Mouse (Mus musculus) forebrain, embryonic 14.5 days (tissue): ENCODE data around the gene Ints3. TPM values are rescaled to one million over a fixed set of nuclear protein-coding genes. Genes with fewer than 3 reads are reported as not detected.

ENCODE experiments used
- ATAC-seq: fragments of 200-750 bp; cut with Nextera tagmentation; 2 replicates; pipeline ENCODE4 v1.8.0; 2017; ENCODE audit warnings: mild to moderate bottlenecking, moderate library complexity
- DNase-seq: peaks from one replicate; pipeline ENCODE4 v3.0.0-alpha.2; 2015; ENCODE audit warnings: low spot score
- H3K27ac ChIP-seq: fragments of 300-500 bp; sonication (generic); 2 replicates; pipeline ENCODE4 v1.5.1; 2014; ENCODE audit warnings: low read depth, mild to moderate bottlenecking, control low read depth, low read length, moderate library complexity
- H3K27me3 ChIP-seq: fragments of 300-500 bp; sonication (generic); replicated peaks from 2 replicates; pipeline ENCODE4 v1.6.1; 2014; ENCODE audit warnings: low read length, control low read depth, mixed read lengths; ENCODE audit not compliant: control insufficient read depth, insufficient read depth
- H3K36me3 ChIP-seq: fragments of 300-500 bp; sonication (generic); 2 replicates; pipeline ENCODE4 v1.6.1; 2014; ENCODE audit warnings: low read length, control low read depth; ENCODE audit not compliant: control insufficient read depth, insufficient read depth
- H3K4me1 ChIP-seq: fragments of 300-500 bp; sonication (generic); 2 replicates; pipeline ENCODE4 v1.6.1; 2014; ENCODE audit warnings: antibody characterized with exemption, low read length, control low read depth; ENCODE audit not compliant: control insufficient read depth, insufficient read depth
- H3K4me2 ChIP-seq: fragments of 300-500 bp; sonication (generic); 2 replicates; pipeline ENCODE4 v1.6.1; 2014; ENCODE audit warnings: mild to moderate bottlenecking, control low read depth, low read length
- H3K4me3 ChIP-seq: fragments of 300-500 bp; sonication (generic); 2 replicates; pipeline ENCODE4 v1.5.1; 2014; ENCODE audit warnings: low read depth, low read length, control low read depth
- H3K9ac ChIP-seq: fragments of 300-500 bp; sonication (generic); 2 replicates; pipeline ENCODE4 v1.6.1; 2014; ENCODE audit warnings: mild to moderate bottlenecking, low read length, control low read depth, moderate library complexity
- H3K9me3 ChIP-seq: fragments of 300-500 bp; sonication (generic); replicated peaks from 2 replicates; pipeline ENCODE4 v1.6.1; 2016; ENCODE audit warnings: low read length, control low read depth, mixed read lengths; ENCODE audit not compliant: control insufficient read depth
- WGBS: fragments of 180-500 bp; shearing (Covaris S2); extraction: QIAGEN DNeasy Blood & Tissue Kit; methylation state at CpG from one replicate; pipeline ENCODE4 v1.1.7; 2014; 5-methylcytosine and 5-hydroxymethylcytosine counted together
- polyA plus RNA-seq: library from polyadenylated mRNA; unstranded; fragments of >200 nt; fragmentation: Nextera tagmentation; extraction: Ambion mirVana; gene quantifications from 2 replicates; pipeline ENCODE4 v1.2.1, GENCODE M21; 2014

The Ints3 gene
- polyA plus RNA-seq, 1 experiment from 2014 or later = 20.7 TPM

DNA sequence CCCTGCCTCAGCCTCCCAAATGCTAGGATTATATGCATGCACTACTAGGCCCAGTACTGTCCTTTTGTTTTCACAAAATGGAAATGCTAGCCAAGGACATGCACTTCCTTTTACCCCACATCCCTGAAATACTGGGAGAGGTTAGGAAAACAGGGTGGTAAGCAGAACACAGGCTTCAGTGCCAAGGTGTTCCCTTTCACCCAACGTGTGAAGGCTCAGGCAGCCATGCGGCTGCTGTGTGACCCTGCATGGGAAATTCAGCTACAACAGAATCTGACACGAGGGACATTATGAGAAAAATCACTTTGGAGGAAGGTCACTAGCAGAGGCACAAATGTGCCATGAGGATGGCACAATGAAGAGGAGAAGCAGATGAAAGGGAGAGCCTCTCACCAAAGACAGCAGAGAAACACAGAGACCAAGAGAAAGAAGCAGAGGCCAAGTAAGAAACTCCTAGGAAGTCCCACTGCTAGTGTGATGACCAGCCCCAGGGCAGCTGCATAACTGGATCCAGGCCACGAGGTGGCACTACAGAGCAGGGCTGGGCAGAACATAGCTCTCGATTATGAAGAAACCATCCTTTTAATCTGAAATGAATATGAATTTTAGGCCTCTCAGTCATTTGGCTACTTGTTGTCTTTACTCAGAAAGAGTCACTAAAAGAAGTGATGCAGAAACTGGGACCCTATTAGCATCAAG lies 21.0 kb downstream of the Ints3 start:
- H3K36me3 ChIP-seq = peaks cover 95% of the 10 kb centered on the region
- 45% methylated on average over 5 of the region's 5 CpGs for WGBS
- ATAC-seq = peak; percentile 75

GRCm38 (mm10) chr3:90408721-90409120 lies 24.7 kb downstream of the Ints3 start:
- H3K27ac ChIP-seq = no peak overlapping the region
- no peaks in the 10 kb centered on the region for H3K27me3 ChIP-seq
- DNase-seq (no peak), ATAC-seq (no peak)
- no peak overlapping the region for H3K9ac ChIP-seq
- H3K4me1 ChIP-seq = no peaks in the 10 kb centered on the region
- H3K36me3 ChIP-seq = peaks cover 94% of the 10 kb centered on the region
- no peaks in the 10 kb centered on the region for H3K9me3 ChIP-seq
- H3K4me3 ChIP-seq = no peak overlapping the region
- H3K4me2 ChIP-seq = no peak overlapping the region
- 93% methylated on average over 3 of the region's 3 CpGs for WGBS

More for the DNA sequence above, 21.0 kb downstream of the Ints3 start:
- no peaks in the 10 kb centered on the region for H3K4me1 ChIP-seq
- H3K4me3 ChIP-seq = no peak overlapping the region
- no peak overlapping the region for H3K9ac ChIP-seq
- no peaks in the 10 kb centered on the region for H3K9me3 ChIP-seq
- H3K4me2 ChIP-seq = no peak overlapping the region
- peak; percentile 66 for DNase-seq
- no peaks in the 10 kb centered on the region for H3K27me3 ChIP-seq
- H3K27ac ChIP-seq = no peak overlapping the region

- H3K4me3 ChIP-seq = no peak overlapping the region
- H3K4me2 ChIP-seq = no peak overlapping the region
- DNase-seq = no peak
- H3K4me1 ChIP-seq = no peaks in the 10 kb centered on the region
- H3K27ac ChIP-seq = no peak overlapping the region
- no peaks in the 10 kb centered on the region for H3K27me3 ChIP-seq
- no peak overlapping the region for H3K9ac ChIP-seq
- H3K9me3 ChIP-seq = no peaks in the 10 kb centered on the region
- WGBS = 96% methylated on average over 5 of the region's 5 CpGs
- ATAC-seq = no peak
- peaks cover 99% of the 10 kb centered on the region for H3K36me3 ChIP-seq
Measured at GRCm38 (mm10) chr3:90406414-90406813, 27.0 kb downstream of the Ints3 start.

GRCm38 (mm10) chr3:90404609-90405008 lies 28.8 kb downstream of the Ints3 start:
- no peak overlapping the region for H3K27ac ChIP-seq
- 95% methylated on average over 4 of the region's 4 CpGs for WGBS
- no peaks in the 10 kb centered on the region for H3K4me1 ChIP-seq
- H3K9ac ChIP-seq = no peak overlapping the region
- peaks cover 99% of the 10 kb centered on the region for H3K36me3 ChIP-seq
- no peaks in the 10 kb centered on the region for H3K9me3 ChIP-seq
- no peak overlapping the region for H3K4me3 ChIP-seq
- no peak for ATAC-seq
- DNase-seq = no peak
- no peak overlapping the region for H3K4me2 ChIP-seq
- H3K27me3 ChIP-seq = no peaks in the 10 kb centered on the region

- Histone ChIP-seq H3K9ac (no peak overlapping the region), H3K36me3 (peaks cover 99% of the 10 kb centered on the region), H3K4me1 (no peaks in the 10 kb centered on the region), H3K9me3 (no peaks in the 10 kb centered on the region), H3K27ac (no peak overlapping the region), H3K4me2 (no peak overlapping the region), H3K4me3 (no peak overlapping the region), H3K27me3 (no peaks in the 10 kb centered on the region)
- no peak for DNase-seq
- 93% methylated on average over 3 of the region's 3 CpGs for WGBS
- no peak for ATAC-seq
Measured at GRCm38 (mm10) chr3:90404121-90404520, 29.3 kb downstream of the Ints3 start.

- no peaks in the 10 kb centered on the region for H3K27me3 ChIP-seq
- 80% methylated on average over 4 of the region's 4 CpGs for WGBS
- H3K9ac ChIP-seq = no peak overlapping the region
- H3K36me3 ChIP-seq = peaks cover 96% of the 10 kb centered on the region
- no peak overlapping the region for H3K4me3 ChIP-seq
- ATAC-seq (no peak), DNase-seq (no peak)
- no peaks in the 10 kb centered on the region for H3K4me1 ChIP-seq
- H3K27ac ChIP-seq = no peak overlapping the region
- no peaks in the 10 kb centered on the region for H3K9me3 ChIP-seq
- no peak overlapping the region for H3K4me2 ChIP-seq
Measured at GRCm38 (mm10) chr3:90400993-90401392, 32.4 kb downstream of the Ints3 start.

- ATAC-seq (no peak), DNase-seq (no peak)
- Histone ChIP-seq H3K27ac (no peak overlapping the region), H3K9ac (no peak overlapping the region), H3K4me2 (no peak overlapping the region), H3K36me3 (peaks cover 95% of the 10 kb centered on the region), H3K9me3 (no peaks in the 10 kb centered on the region), H3K4me1 (no peaks in the 10 kb centered on the region), H3K4me3 (no peak overlapping the region), H3K27me3 (no peaks in the 10 kb centered on the region)
- 89% methylated on average over 3 of the region's 3 CpGs for WGBS
Measured at GRCm38 (mm10) chr3:90395629-90396028, 37.8 kb downstream of the Ints3 start.

DNA sequence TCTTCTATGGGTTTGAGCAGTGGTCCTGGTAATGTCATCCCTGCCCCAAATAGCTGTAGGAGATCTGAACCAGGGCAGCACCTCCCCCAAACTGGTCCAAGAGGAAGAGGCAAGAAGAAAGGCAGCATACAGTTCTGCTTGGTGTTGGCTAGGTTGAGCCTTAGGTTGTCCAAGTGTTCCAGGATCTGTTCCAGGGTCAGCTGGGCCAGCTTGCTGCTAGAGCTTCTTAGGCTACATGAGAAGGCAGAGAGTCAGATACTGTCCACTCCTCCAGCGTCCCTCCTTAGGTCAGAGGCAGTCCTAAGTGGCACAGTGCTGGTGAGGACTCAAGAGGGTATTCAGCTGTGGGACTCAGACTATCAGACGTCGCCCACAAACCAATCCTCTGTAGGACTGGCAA lies 40.8 kb downstream of the Ints3 start:
- Histone ChIP-seq H3K4me1 (peaks cover 16% of the 10 kb centered on the region), H3K4me3 (no peak overlapping the region), H3K9ac (no peak overlapping the region), H3K36me3 (peaks cover 70% of the 10 kb centered on the region), H3K27ac (no peak overlapping the region), H3K9me3 (no peaks in the 10 kb centered on the region), H3K4me2 (no peak overlapping the region), H3K27me3 (no peaks in the 10 kb centered on the region)
- 89% methylated on average over 3 of the region's 3 CpGs for WGBS
- ATAC-seq (no peak), DNase-seq (no peak)

DNA sequence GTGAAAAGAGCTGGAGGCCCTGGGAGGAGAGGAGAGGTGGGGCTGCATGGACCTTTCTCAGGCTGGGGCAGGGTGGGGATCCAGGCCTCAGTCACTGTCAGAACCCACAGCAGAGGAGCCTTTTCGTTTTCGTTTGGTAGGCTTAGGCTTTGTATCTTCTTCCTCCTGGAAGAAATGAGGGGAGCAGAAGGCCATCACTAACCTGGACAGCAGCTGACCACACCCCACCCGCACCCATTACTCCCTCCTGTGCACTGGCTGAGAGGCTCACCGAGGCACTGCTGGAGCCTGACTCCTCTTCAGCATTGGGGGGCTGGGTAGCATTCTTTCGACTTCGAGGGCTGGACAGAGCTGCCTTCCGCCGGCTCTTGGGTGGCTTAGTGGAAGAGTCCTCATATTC lies 41.5 kb downstream of the Ints3 start:
- ATAC-seq (no peak), DNase-seq (no peak)
- Histone ChIP-seq H3K27me3 (no peaks in the 10 kb centered on the region), H3K27ac (no peak overlapping the region), H3K9ac (no peak overlapping the region), H3K9me3 (no peaks in the 10 kb centered on the region), H3K36me3 (peaks cover 63% of the 10 kb centered on the region), H3K4me1 (peaks cover 21% of the 10 kb centered on the region), H3K4me3 (no peak overlapping the region), H3K4me2 (no peak overlapping the region)
- WGBS = 96% methylated on average over 8 of the region's 8 CpGs
